Mouse (Mus musculus) gastrocnemius, adult 2 months (tissue): Measurements from ENCODE around the gene Cdsn. TPM values are rescaled to one million over a fixed set of nuclear protein-coding genes. Genes with fewer than 3 reads are reported as not detected.

Experiments
- DNase-seq: peaks from one replicate; pipeline ENCODE4 v3.0.0; 2022
- H3K27ac ChIP-seq: fragments of 200-600 bp; 2 replicates; pipeline ENCODE4 v1.8.1; 2022; ENCODE audit warnings: mild to moderate bottlenecking
- H3K4me3 ChIP-seq: fragments of 200-600 bp; 2 replicates; pipeline ENCODE4 v1.8.1; 2022; ENCODE audit warnings: mild to moderate bottlenecking, moderate library complexity
- CTCF ChIP-seq: fragments of 200-600 bp; IDR thresholded peaks from 2 replicates; pipeline ENCODE4 v1.8.1; 2022; ENCODE audit warnings: antibody characterized with exemption, mild to moderate bottlenecking, moderate library complexity
- intact Hi-C: fragments of 180-260 bp; cut with DNase I; formaldehyde crosslinking; loops from one replicate; pipeline ENCODE4 v1.15.1; 2025
- total RNA-seq, 2 experiments: library from RNA; stranded (reverse); gene quantifications; 2 replicates each; pipeline ENCODE4 v1.2.3; 2021

Gene Cdsn
- total RNA-seq, 2 experiments from 2014 or later, result not detected

- TF ChIP-seq CTCF, result no peak
- intact Hi-C loops, result no loop called here
- Histone ChIP-seq H3K27ac (no peak overlapping the region), H3K4me3 (no peak overlapping the region)
- DNase-seq, result no peak
These were observed 37.2 kb upstream of the Cdsn start for GRCm38 (mm10) chr17:35514756-35515155.

GRCm38 (mm10) chr17:35515911-35516640 is 35.9 kb upstream of the Cdsn start:
- Histone ChIP-seq H3K27ac (peak overlapping the region; percentile 60), H3K4me3 (peak overlapping the region; percentile 84)
- DNase-seq, result peak; percentile 46
- no peak for TF ChIP-seq CTCF
- intact Hi-C loops, result no loop called here

- TF ChIP-seq CTCF, result no peak
- peak within 1 kb of the TSS; percentile 84 for H3K4me3 ChIP-seq
- intact Hi-C loops, result no loop called here
- DNase-seq, result peak; percentile 98
- H3K27ac ChIP-seq, result peak within 1 kb of the TSS; percentile 61
These were observed 35.1 kb upstream of the Cdsn start, which contains the start of the genes Tcf19 and Cchcr1 for GRCm38 (mm10) chr17:35516652-35517500. Gene Tcf19 (minus strand): TSS chr17:35516824. Gene Cchcr1 (plus strand): TSS chr17:35517100.

GRCm38 (mm10) chr17:35517526-35517925 is 34.4 kb upstream of the Cdsn start:
- DNase-seq, result no peak
- H3K4me3 ChIP-seq, result peak overlapping the region; percentile 84
- intact Hi-C loops, result no loop called here
- peak overlapping the region; percentile 61; the same call in 1 of the 2 replicates for H3K27ac ChIP-seq
- TF ChIP-seq CTCF, result no peak

GRCm38 (mm10) chr17:35524354-35524753 is 27.6 kb upstream of the Cdsn start:
- intact Hi-C loops, result no loop called here
- Histone ChIP-seq H3K27ac (no peak overlapping the region), H3K4me3 (no peak overlapping the region)
- TF ChIP-seq CTCF, result no peak
- no peak for DNase-seq

GRCm38 (mm10) chr17:35526644-35527043 is 25.3 kb upstream of the Cdsn start:
- intact Hi-C loops, result no loop called here

GRCm38 (mm10) chr17:35532360-35532759 is 19.6 kb upstream of the Cdsn start:
- H3K27ac ChIP-seq, result no peak overlapping the region
- no peak for DNase-seq
- H3K4me3 ChIP-seq, result no peak overlapping the region
- intact Hi-C loops, result no loop called here
- no peak for TF ChIP-seq CTCF

More at GRCm38 (mm10) chr17:35526644-35527043, 25.3 kb upstream of the Cdsn start:
- no peak for TF ChIP-seq CTCF
- DNase-seq, result no peak
- no peak overlapping the region for H3K27ac ChIP-seq
- H3K4me3 ChIP-seq, result no peak overlapping the region

- Histone ChIP-seq H3K4me3 (no peak within 1 kb of the TSS), H3K27ac (no peak within 1 kb of the TSS)
- no peak for TF ChIP-seq CTCF
- intact Hi-C loops, result no loop called here
- DNase-seq, result no peak
These were observed 19.0 kb upstream of the Cdsn start, which contains the start of gene Psors1c2 for GRCm38 (mm10) chr17:35532901-35533300. Gene Psors1c2 (plus strand): TSS chr17:35533201.

- H3K4me3 ChIP-seq, result peak overlapping the region; percentile 63
- peak overlapping the region; percentile 48; the same call in 1 of the 2 replicates for H3K27ac ChIP-seq
- peak; percentile 92 for TF ChIP-seq CTCF
- peak; percentile 75 for DNase-seq
- intact Hi-C loops, result no loop called here
These were observed 17.6 kb upstream of the Cdsn start for GRCm38 (mm10) chr17:35534343-35534742.

GRCm38 (mm10) chr17:35537421-35537820 is 14.5 kb upstream of the Cdsn start:
- intact Hi-C loops, result no loop called here
- H3K27ac ChIP-seq, result no peak overlapping the region

GRCm38 (mm10) chr17:35538476-35538875 is 13.5 kb upstream of the Cdsn start:
- no peak overlapping the region for H3K4me3 ChIP-seq
- TF ChIP-seq CTCF, result no peak
- intact Hi-C loops, result no loop called here
- no peak for DNase-seq
- H3K27ac ChIP-seq, result no peak overlapping the region

More at GRCm38 (mm10) chr17:35537421-35537820, 14.5 kb upstream of the Cdsn start:
- no peak overlapping the region for H3K4me3 ChIP-seq
- DNase-seq, result no peak
- no peak for TF ChIP-seq CTCF

- no peak for TF ChIP-seq CTCF
- H3K27ac ChIP-seq, result no peak overlapping the region
- intact Hi-C loops, result no loop called here
- no peak overlapping the region for H3K4me3 ChIP-seq
- DNase-seq, result no peak
These were observed 12.4 kb upstream of the Cdsn start for GRCm38 (mm10) chr17:35539540-35539939.

- DNase-seq, result no peak
- intact Hi-C loops, result no loop called here
- no peak for TF ChIP-seq CTCF
- Histone ChIP-seq H3K4me3 (peak overlapping the region; percentile 35; the same call in 1 of the 2 replicates), H3K27ac (no peak overlapping the region)
These were observed 9.0 kb upstream of the Cdsn start for GRCm38 (mm10) chr17:35542761-35543411.
